Mouse (Mus musculus) forebrain, embryonic 14.5 days (tissue): ENCODE measurements at regions not wholly inside any gene's neighbourhood (a gene's known extent, or its start where the extent isn't known, plus 50 kb on each side); places are given as distances from the start of the nearest gene placed in this dataset.

Source experiments
- ATAC-seq: fragments of 200-750 bp; cut with Nextera tagmentation; 2 replicates; pipeline ENCODE4 v1.8.0; 2017; ENCODE audit warnings: mild to moderate bottlenecking, moderate library complexity
- DNase-seq: peaks from one replicate; pipeline ENCODE4 v3.0.0-alpha.2; 2015; ENCODE audit warnings: low spot score
- H3K27ac ChIP-seq: fragments of 300-500 bp; sonication (generic); 2 replicates; pipeline ENCODE4 v1.5.1; 2014; ENCODE audit warnings: low read depth, mild to moderate bottlenecking, control low read depth, low read length, moderate library complexity
- H3K27me3 ChIP-seq: fragments of 300-500 bp; sonication (generic); replicated peaks from 2 replicates; pipeline ENCODE4 v1.6.1; 2014; ENCODE audit warnings: low read length, control low read depth, mixed read lengths; ENCODE audit not compliant: control insufficient read depth, insufficient read depth
- H3K36me3 ChIP-seq: fragments of 300-500 bp; sonication (generic); 2 replicates; pipeline ENCODE4 v1.6.1; 2014; ENCODE audit warnings: low read length, control low read depth; ENCODE audit not compliant: control insufficient read depth, insufficient read depth
- H3K4me1 ChIP-seq: fragments of 300-500 bp; sonication (generic); 2 replicates; pipeline ENCODE4 v1.6.1; 2014; ENCODE audit warnings: antibody characterized with exemption, low read length, control low read depth; ENCODE audit not compliant: control insufficient read depth, insufficient read depth
- H3K4me2 ChIP-seq: fragments of 300-500 bp; sonication (generic); 2 replicates; pipeline ENCODE4 v1.6.1; 2014; ENCODE audit warnings: mild to moderate bottlenecking, control low read depth, low read length
- H3K4me3 ChIP-seq: fragments of 300-500 bp; sonication (generic); 2 replicates; pipeline ENCODE4 v1.5.1; 2014; ENCODE audit warnings: low read depth, low read length, control low read depth
- H3K9ac ChIP-seq: fragments of 300-500 bp; sonication (generic); 2 replicates; pipeline ENCODE4 v1.6.1; 2014; ENCODE audit warnings: mild to moderate bottlenecking, low read length, control low read depth, moderate library complexity
- H3K9me3 ChIP-seq: fragments of 300-500 bp; sonication (generic); replicated peaks from 2 replicates; pipeline ENCODE4 v1.6.1; 2016; ENCODE audit warnings: low read length, control low read depth, mixed read lengths; ENCODE audit not compliant: control insufficient read depth
- WGBS: fragments of 180-500 bp; shearing (Covaris S2); extraction: QIAGEN DNeasy Blood & Tissue Kit; methylation state at CpG from one replicate; pipeline ENCODE4 v1.1.7; 2014; 5-methylcytosine and 5-hydroxymethylcytosine counted together

DNA sequence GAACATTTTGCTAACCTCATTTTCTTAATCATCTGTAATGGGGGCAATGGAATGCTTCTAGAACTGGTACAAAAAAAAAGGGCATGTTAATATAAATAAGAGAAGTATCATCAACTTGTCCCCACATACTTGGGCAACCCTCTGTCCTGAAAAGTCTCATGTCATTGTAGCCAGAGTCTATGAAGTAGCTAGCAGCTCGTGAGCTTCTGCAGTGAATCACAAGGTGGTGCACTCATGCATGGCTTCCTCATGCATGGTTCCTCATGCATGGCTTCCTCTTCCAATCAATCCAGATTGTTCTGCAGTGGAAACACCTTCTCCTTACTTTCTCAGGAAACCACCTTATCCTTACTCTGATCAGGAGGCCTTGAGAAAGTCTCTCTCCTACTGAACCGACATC, 267.9 kb upstream of the Tbl1xr1 start:
- H3K27me3 ChIP-seq, result no peaks in the 10 kb centered on the region
- H3K4me1 ChIP-seq, result peaks cover 18% of the 10 kb centered on the region
- H3K27ac ChIP-seq, result no peak overlapping the region
- 46% methylated on average over 2 of the region's 2 CpGs for WGBS
- no peak overlapping the region for H3K4me3 ChIP-seq
- no peaks in the 10 kb centered on the region for H3K36me3 ChIP-seq
- no peak overlapping the region for H3K9ac ChIP-seq
- no peak for ATAC-seq
- no peak for DNase-seq
- no peaks in the 10 kb centered on the region for H3K9me3 ChIP-seq
- no peak overlapping the region for H3K4me2 ChIP-seq

GRCm38 (mm10) chr3:21809769-21810470, 266.5 kb upstream of the Tbl1xr1 start:
- H3K27me3 ChIP-seq, result no peaks in the 10 kb centered on the region
- DNase-seq (peak; percentile 89), ATAC-seq (peak; percentile 95)
- under 1% methylated on average over 2 of the region's 2 CpGs for WGBS
- peak overlapping the region; percentile 17 for H3K27ac ChIP-seq
- 0 out of 2 replicates have a peak overlapping the region, but pooled peaks have one; percentile 16 for H3K4me2 ChIP-seq
- H3K9ac ChIP-seq, result no peak overlapping the region
- no peaks in the 10 kb centered on the region for H3K9me3 ChIP-seq
- peaks cover 18% of the 10 kb centered on the region for H3K4me1 ChIP-seq
- no peak overlapping the region for H3K4me3 ChIP-seq
- no peaks in the 10 kb centered on the region for H3K36me3 ChIP-seq

- ATAC-seq (no peak), DNase-seq (no peak)
- Histone ChIP-seq H3K4me3 (no peak overlapping the region), H3K9ac (no peak overlapping the region), H3K27me3 (no peaks in the 10 kb centered on the region), H3K9me3 (no peaks in the 10 kb centered on the region), H3K27ac (no peak overlapping the region), H3K4me2 (no peak overlapping the region), H3K4me1 (peaks cover 18% of the 10 kb centered on the region), H3K36me3 (no peaks in the 10 kb centered on the region)
- 94% methylated on average over 1 of the region's 1 CpGs for WGBS
These were observed 263.1 kb upstream of the Tbl1xr1 start for GRCm38 (mm10) chr3:21813401-21813800.

GRCm38 (mm10) chr3:21816968-21817858, 259.2 kb upstream of the Tbl1xr1 start:
- ATAC-seq (peak; percentile 34; the same call in 1 of the 2 replicates), DNase-seq (peak; percentile 60)
- WGBS, result 23% methylated on average over 4 of the region's 4 CpGs
- Histone ChIP-seq H3K27ac (no peak overlapping the region), H3K9ac (no peak overlapping the region), H3K4me3 (no peak overlapping the region), H3K4me1 (no peaks in the 10 kb centered on the region), H3K36me3 (no peaks in the 10 kb centered on the region), H3K4me2 (no peak overlapping the region), H3K9me3 (no peaks in the 10 kb centered on the region), H3K27me3 (no peaks in the 10 kb centered on the region)

DNA sequence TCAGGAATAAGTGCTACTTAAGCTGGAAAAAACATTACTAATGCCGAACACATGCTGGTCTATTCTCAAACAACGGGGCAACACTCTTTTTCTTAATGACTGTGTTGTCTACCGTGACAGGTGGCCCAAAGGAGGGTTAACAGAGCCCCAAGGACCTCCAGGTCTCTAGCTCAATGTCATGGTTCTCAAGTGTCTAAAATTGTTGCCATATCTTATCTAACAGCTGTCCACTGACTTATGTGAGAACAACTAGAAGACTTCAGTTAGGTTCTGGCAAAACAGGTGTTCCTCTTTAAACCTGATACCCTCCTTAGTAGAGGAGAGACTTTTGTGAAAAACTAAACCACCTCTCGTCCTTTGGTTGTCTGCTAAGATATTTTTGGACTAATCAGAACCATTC, 257.4 kb upstream of the Tbl1xr1 start:
- 64% methylated on average over 4 of the region's 4 CpGs for WGBS
- no peaks in the 10 kb centered on the region for H3K9me3 ChIP-seq
- H3K36me3 ChIP-seq, result no peaks in the 10 kb centered on the region
- peaks cover 3% of the 10 kb centered on the region for H3K4me1 ChIP-seq
- no peak overlapping the region for H3K4me3 ChIP-seq
- H3K27me3 ChIP-seq, result no peaks in the 10 kb centered on the region
- DNase-seq (no peak), ATAC-seq (no peak)
- H3K9ac ChIP-seq, result no peak overlapping the region
- H3K27ac ChIP-seq, result no peak overlapping the region
- no peak overlapping the region for H3K4me2 ChIP-seq

DNA sequence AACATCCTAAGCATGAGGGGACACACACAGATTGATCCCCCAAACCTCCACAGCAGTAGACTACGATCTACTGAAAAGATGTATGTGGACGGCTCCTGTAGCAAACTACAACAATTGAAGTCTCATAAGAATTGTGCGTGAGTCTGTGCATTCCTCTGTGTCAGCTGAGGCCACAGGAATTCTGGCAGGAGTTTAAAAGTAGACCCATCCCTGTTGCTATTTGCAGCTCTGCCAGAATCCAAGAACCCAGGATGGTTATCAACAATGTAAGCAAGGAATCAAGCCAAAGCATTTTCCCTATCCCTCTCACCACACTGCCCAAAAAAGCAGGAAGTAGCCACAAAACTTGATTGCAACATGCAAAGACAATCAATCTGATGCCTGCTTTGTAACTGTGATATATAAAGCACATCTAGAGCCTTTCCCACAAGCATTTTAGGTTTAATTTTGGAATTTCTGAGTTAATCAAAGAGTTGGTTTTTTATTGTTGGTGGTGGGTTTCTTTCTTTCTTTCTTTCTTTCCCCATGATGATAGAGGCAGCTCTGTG, 256.3 kb upstream of the Tbl1xr1 start:
- Histone ChIP-seq H3K4me2 (no peak overlapping the region), H3K27ac (no peak overlapping the region), H3K36me3 (no peaks in the 10 kb centered on the region), H3K4me1 (peaks cover 9% of the 10 kb centered on the region), H3K9me3 (no peaks in the 10 kb centered on the region), H3K27me3 (no peaks in the 10 kb centered on the region), H3K9ac (no peak overlapping the region), H3K4me3 (no peak overlapping the region)
- WGBS, result 85% methylated on average over 3 of the region's 3 CpGs
- ATAC-seq (no peak), DNase-seq (no peak)

GRCm38 (mm10) chr3:21822675-21823074, 253.8 kb upstream of the Tbl1xr1 start:
- no peaks in the 10 kb centered on the region for H3K9me3 ChIP-seq
- 67% methylated on average over 4 of the region's 4 CpGs for WGBS
- no peak overlapping the region for H3K4me3 ChIP-seq
- ATAC-seq (no peak), DNase-seq (no peak)
- no peak overlapping the region for H3K9ac ChIP-seq
- H3K4me2 ChIP-seq, result no peak overlapping the region
- no peaks in the 10 kb centered on the region for H3K27me3 ChIP-seq
- H3K27ac ChIP-seq, result no peak overlapping the region
- H3K36me3 ChIP-seq, result no peaks in the 10 kb centered on the region
- H3K4me1 ChIP-seq, result peaks cover 9% of the 10 kb centered on the region

GRCm38 (mm10) chr3:21823331-21823730, 253.1 kb upstream of the Tbl1xr1 start:
- Histone ChIP-seq H3K27ac (no peak overlapping the region), H3K27me3 (no peaks in the 10 kb centered on the region), H3K36me3 (no peaks in the 10 kb centered on the region), H3K9me3 (no peaks in the 10 kb centered on the region), H3K9ac (no peak overlapping the region), H3K4me2 (no peak overlapping the region), H3K4me1 (peaks cover 9% of the 10 kb centered on the region), H3K4me3 (no peak overlapping the region)
- WGBS, result 50% methylated on average over 4 of the region's 4 CpGs
- DNase-seq (no peak), ATAC-seq (no peak)
